Mouse (Mus musculus) heart, embryonic 16.5 days (tissue): ENCODE results near the gene Gm21970. TPM values are rescaled to one million over a fixed set of nuclear protein-coding genes. Genes with fewer than 3 reads are reported as not detected.
A peak's percentile ranks its signal among the peaks of the same experiment; 100 is the strongest.

Source experiments
- ATAC-seq: fragments of 200-750 bp; cut with Nextera tagmentation; replicated peaks from 2 replicates; pipeline ENCODE4 v1.8.0; 2017; ENCODE audit warnings: moderate number of reproducible peaks; ENCODE audit not compliant: insufficient read depth, low FRiP score; ENCODE audit errors: extremely low read depth
- H3K27ac ChIP-seq: fragments of 300-500 bp; sonication (generic); 2 replicates; pipeline ENCODE4 v1.5.1; 2014; ENCODE audit warnings: mild to moderate bottlenecking, low read length, control low read depth, moderate library complexity
- H3K27me3 ChIP-seq: fragments of 300-500 bp; sonication (generic); 2 replicates; pipeline ENCODE4 v1.6.1; 2014; ENCODE audit warnings: low read length, mixed read lengths; ENCODE audit not compliant: control insufficient read depth, insufficient read depth
- H3K36me3 ChIP-seq: fragments of 300-500 bp; sonication (generic); 2 replicates; pipeline ENCODE4 v1.6.1; 2014; ENCODE audit not compliant: control insufficient read depth, insufficient read depth
- H3K4me1 ChIP-seq: fragments of 300-500 bp; sonication (generic); 2 replicates; pipeline ENCODE4 v1.6.1; 2014; ENCODE audit warnings: low read length, mixed read lengths; ENCODE audit not compliant: control insufficient read depth, insufficient read depth
- H3K4me2 ChIP-seq: fragments of 300-500 bp; sonication (generic); 2 replicates; pipeline ENCODE4 v1.6.1; 2014; ENCODE audit warnings: low read depth, mild to moderate bottlenecking, control low read depth, low read length
- H3K4me3 ChIP-seq: fragments of 300-500 bp; sonication (generic); 2 replicates; pipeline ENCODE4 v1.5.1; 2014; ENCODE audit warnings: mild to moderate bottlenecking, control low read depth, low read length
- H3K9ac ChIP-seq: fragments of 300-500 bp; sonication (generic); 2 replicates; pipeline ENCODE4 v1.6.1; 2014; ENCODE audit warnings: low read length, control low read depth
- H3K9me3 ChIP-seq: fragments of 300-500 bp; sonication (generic); replicated peaks from 2 replicates; pipeline ENCODE4 v1.6.1; 2016; ENCODE audit warnings: low read length; ENCODE audit not compliant: control insufficient read depth
- WGBS: fragments of 180-500 bp; shearing (Covaris S2); extraction: QIAGEN DNeasy Blood & Tissue Kit; methylation state at CpG from one replicate; pipeline ENCODE4 v1.1.7; 2014; 5-methylcytosine and 5-hydroxymethylcytosine counted together
- polyA plus RNA-seq: library from polyadenylated mRNA; unstranded; fragments of >200 nt; fragmentation: Nextera tagmentation; extraction: Ambion mirVana; gene quantifications from 2 replicates; pipeline ENCODE4 v1.2.1, GENCODE M21; 2015

The Gm21970 gene
- polyA plus RNA-seq, 1 experiment from 2014 or later = not detected

DNA sequence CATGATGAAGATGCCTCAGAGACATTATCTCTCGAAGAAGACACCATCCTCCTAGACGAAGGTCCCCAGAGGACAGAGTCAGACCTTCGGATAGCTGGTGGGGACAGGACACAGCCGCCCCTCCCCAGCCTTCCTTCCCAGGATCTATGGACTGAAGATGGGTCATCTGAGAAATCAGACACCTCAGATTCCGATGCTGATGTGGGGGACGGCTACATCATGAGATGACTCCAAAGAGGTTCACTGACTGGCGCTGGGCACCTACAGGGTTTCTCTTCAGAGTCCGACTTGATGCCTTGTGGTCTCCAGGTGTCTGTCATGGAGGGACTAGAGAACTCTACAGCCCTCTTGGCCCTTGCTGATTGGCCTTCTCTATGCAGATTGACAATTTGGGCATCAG, 12.7 kb downstream of the Gm21970 start:
- Histone ChIP-seq H3K4me3 (no peak overlapping the region), H3K4me2 (no peak overlapping the region), H3K9ac (no peak overlapping the region), H3K36me3 (peaks cover 10% of the 10 kb centered on the region; the same call in 1 of the 2 replicates), H3K9me3 (no peaks in the 10 kb centered on the region), H3K4me1 (peaks cover 28% of the 10 kb centered on the region), H3K27ac (no peak overlapping the region), H3K27me3 (no peaks in the 10 kb centered on the region)
- 82% methylated on average over 8 of the region's 8 CpGs for WGBS
- ATAC-seq = no peak

DNA sequence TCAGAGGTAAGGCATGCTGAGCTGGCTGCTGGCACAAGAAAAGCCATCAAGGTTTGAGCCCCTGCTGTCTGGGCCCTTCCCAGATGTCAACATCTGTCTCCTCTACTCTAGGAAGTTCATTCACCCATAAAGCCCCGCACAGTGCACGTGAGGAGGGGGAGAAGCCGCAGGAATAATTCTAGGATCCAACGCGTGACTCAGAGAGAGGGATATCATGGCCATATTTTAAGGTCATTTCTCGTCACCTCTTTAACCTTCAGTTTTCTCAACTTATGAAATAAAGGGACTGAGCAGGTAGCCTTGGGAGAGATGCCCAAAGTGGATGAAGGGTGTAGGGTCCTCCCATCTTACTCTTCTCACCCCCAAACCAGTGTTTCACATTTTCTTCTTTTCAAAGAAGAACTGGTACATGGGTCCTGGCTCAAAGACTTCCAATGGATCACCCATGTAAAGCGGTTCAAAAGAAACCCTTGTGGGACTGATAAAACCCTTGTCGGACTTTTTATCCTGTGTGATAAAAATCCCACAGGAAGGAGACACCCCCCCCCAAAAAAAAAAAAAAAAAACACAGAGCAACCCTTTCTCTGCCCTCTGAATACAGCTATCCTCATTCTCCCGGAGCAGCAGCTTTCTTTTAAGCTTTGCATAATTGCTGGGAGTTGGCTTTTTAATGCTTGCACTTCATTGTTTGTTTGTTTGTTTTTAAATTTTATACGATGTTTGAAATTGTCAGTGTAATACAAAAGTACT, 13.5 kb downstream of the Gm21970 start:
- 74% methylated on average over 10 of the region's 10 CpGs for WGBS
- Histone ChIP-seq H3K9me3 (no peaks in the 10 kb centered on the region), H3K27me3 (no peaks in the 10 kb centered on the region), H3K27ac (peak overlapping the region; percentile 19), H3K9ac (no peak overlapping the region), H3K4me3 (no peak overlapping the region), H3K4me1 (peaks cover 30% of the 10 kb centered on the region), H3K4me2 (no peak overlapping the region), H3K36me3 (peaks cover 13% of the 10 kb centered on the region; the same call in 1 of the 2 replicates)
- no peak for ATAC-seq

DNA sequence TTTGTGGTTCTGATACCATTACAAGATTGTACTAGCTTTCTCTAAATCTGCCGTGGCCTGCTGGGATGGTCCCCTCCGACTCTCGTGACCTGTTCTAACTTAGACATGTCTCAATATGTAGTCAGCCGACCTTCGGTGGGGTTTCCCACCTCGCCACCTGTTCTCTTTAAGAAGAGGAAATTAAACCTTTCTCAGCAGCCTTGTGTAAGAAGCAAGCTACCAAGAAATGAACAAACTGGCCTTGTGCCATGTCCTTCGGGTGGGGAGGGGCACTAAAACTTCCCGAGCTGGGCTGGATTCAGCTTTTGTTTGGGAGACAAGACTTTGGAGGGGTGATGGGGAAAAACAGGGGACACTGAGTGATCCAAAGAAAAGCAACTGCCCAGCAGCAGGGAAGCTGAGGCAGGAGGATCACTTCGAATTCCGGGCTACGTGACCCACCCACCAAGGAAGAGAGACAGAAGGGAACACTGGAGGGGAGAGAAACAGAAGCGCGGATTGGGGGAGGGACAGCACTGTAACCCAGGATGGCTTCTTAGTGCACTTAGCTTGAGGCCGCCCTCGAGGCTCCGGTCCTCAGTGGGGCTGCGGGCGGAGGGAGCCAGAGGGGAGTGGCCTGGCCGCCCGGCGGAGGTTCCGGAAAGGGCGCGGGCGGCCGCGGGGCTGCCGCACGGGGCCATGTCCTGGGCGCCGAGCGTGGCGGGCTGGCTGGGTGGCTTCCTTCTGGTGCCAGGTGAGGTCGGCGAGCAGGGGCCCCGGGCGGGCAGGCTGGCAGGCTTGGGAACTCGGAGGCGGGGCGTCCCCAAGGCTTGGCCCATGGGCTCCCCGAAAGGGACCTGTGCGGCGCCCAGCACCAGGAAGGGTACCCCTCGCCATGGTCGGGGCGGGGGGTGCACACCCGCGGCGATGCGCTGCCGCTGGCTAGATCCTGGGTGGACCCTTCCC, 14.4 kb downstream of the Gm21970 start, which contains the start of gene Il10rb:
Gene Il10rb, plus strand, starts transcription at position 525 of the 945 bp plus-strand sequence.
- Histone ChIP-seq H3K27ac (peak within 1 kb of the TSS; percentile 95), H3K4me3 (peak within 1 kb of the TSS; percentile 86), H3K27me3 (no peaks in the 10 kb centered on the region), H3K9ac (peak within 1 kb of the TSS; percentile 98), H3K36me3 (peaks cover 16% of the 10 kb centered on the region; the same call in 1 of the 2 replicates), H3K4me2 (peak within 1 kb of the TSS; percentile 85), H3K9me3 (no peaks in the 10 kb centered on the region), H3K4me1 (peaks cover 30% of the 10 kb centered on the region)
- ATAC-seq = peak; percentile 91
- WGBS = 3% methylated on average over 50 of the region's 51 CpGs

DNA sequence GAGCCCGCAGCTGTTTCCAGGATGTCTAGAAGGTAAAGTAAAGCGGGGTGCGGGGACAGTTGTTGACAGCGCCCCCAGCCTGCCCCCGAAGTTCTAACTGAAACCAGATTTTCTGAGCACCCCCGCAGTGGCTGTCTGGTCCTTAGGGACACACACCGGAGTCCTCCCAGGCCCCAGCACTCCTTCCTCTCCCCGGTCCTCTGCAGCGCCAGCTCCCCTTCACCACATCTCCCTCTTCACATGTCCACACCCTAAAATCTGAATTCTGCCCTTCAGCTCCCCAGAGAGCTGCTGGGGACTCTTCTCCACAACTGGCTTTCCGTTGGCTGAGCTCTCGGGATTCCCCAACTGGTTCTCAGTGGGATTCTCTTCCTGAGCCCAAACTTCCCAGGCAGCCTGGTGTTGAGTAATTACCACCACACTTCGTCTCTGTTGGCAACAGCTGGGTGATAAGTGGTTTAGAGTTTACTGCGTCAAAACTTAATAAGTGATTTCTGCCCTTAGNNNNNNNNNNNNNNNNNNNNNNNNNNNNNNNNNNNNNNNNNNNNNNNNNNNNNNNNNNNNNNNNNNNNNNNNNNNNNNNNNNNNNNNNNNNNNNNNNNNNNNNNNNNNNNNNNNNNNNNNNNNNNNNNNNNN, 15.2 kb downstream of the Gm21970 start:
- WGBS = under 1% methylated on average over 13 of the region's 13 CpGs

DNA sequence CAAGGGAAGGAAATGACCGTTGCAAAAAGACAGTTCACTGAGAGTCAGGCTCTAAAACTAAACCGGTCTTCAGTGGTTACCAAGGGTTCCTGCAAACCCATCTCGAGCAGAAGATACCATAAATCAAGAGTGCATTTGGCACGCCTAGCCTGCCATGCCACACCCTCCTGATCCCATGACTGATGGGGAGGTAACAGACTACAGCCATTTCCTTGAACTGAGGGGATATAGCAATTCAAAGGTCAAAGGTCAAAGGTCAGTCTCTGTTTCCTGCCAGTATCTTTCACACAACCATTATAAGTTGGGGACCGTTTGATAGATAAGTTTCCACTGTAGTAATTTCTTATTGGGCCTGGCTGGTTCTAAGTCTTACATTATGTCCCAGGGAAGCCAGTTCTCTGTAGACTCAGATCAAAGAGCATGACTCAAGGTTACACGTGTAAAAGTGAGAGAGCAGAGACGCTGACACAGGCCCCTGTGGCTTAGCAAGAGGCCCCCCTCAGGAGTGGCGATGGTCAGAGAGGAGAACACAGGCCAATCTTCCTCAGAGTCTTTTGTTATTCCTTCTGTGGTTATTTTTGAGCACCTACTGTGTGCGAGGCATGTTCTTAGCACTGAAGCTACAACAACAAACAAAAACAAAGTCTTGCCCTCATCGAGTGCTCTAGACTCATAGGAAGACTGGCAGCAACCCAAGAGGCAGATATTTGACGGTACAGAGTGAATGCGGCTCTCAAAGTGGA, 21.8 kb downstream of the Gm21970 start:
- H3K9me3 ChIP-seq = no peaks in the 10 kb centered on the region
- H3K4me2 ChIP-seq = no peak overlapping the region
- ATAC-seq = no peak
- no peak overlapping the region for H3K4me3 ChIP-seq
- peaks cover 49% of the 10 kb centered on the region for H3K36me3 ChIP-seq
- no peaks in the 10 kb centered on the region for H3K27me3 ChIP-seq
- H3K9ac ChIP-seq = no peak overlapping the region
- H3K27ac ChIP-seq = peak overlapping the region; percentile 44
- peaks cover 32% of the 10 kb centered on the region for H3K4me1 ChIP-seq
- 53% methylated on average over 12 of the region's 12 CpGs for WGBS

More for the DNA sequence above, 15.2 kb downstream of the Gm21970 start:
- Histone ChIP-seq H3K27ac (peak overlapping the region; percentile 95), H3K27me3 (no peaks in the 10 kb centered on the region), H3K4me2 (peak overlapping the region; percentile 85), H3K36me3 (peaks cover 16% of the 10 kb centered on the region; the same call in 1 of the 2 replicates), H3K4me3 (peak overlapping the region; percentile 86), H3K4me1 (peaks cover 30% of the 10 kb centered on the region), H3K9ac (peak overlapping the region; percentile 98), H3K9me3 (no peaks in the 10 kb centered on the region)
- ATAC-seq = peak; percentile 42

DNA sequence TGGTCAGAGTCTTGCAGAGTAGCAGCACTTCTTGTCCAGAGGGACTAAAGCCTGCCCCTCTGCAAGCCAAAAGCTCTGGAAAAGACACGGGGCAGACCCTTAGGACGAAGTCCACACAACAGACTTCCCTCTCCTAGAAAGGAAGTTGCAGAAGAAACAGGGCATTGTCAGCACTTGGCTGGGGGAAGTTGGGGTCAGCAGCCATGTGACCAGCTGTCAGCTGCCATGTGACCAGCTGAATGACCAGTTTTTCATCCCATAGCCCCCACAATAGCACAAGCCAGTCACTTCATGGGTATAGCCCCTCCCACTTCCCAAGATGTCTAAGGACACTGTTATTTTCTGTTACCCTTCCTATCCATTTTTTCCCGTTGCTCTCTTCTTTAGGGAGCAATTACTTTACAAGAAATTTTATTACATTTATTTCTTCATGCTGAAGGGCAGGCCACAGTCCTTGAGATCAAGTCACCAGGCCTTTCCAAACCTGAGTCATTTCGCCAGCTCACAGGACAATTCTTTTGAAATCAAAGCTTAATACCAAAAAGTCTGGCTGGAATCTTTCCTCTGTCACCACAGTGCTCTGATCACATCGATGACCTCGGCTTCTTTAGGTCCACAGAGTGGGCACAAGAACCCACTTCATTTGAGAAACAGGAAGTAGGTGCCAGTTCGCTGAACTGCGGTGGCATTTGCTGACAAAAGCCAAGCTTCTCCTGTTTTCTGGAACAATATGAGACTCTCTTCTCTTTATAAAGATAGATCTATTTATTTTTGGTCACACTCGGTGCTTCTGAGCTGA, 24.1 kb downstream of the Gm21970 start:
- Histone ChIP-seq H3K4me3 (no peak overlapping the region), H3K9ac (no peak overlapping the region), H3K27me3 (no peaks in the 10 kb centered on the region), H3K4me2 (no peak overlapping the region), H3K27ac (peak overlapping the region; percentile 54), H3K9me3 (no peaks in the 10 kb centered on the region), H3K4me1 (peaks cover 23% of the 10 kb centered on the region), H3K36me3 (peaks cover 61% of the 10 kb centered on the region)
- WGBS = 77% methylated on average over 9 of the region's 9 CpGs
- ATAC-seq = no peak

DNA sequence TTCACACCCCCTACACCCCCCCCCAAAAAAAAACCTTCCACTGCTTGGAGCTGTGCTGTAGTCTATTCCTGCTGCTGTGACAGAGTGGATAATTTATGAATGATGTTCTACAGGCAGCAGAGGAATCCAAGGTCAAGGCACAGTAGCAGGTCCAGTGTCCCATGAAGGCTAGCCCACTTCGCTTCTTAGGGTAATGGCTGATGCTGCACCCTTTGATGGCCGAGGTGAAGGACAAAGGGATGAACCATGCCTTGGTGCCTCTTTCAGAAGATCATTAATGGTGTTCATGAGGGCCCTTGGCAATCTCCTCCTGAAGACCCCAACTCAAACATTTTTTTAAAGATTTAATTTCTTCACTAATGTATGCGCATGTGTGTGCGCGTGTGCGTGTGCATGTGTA, 24.8 kb downstream of the Gm21970 start:
- Histone ChIP-seq H3K27ac (peak overlapping the region; percentile 96), H3K9ac (peak overlapping the region; percentile 40; the same call in 1 of the 2 replicates), H3K27me3 (no peaks in the 10 kb centered on the region), H3K9me3 (no peaks in the 10 kb centered on the region), H3K4me2 (peak overlapping the region; percentile 52; the same call in 1 of the 2 replicates), H3K36me3 (peaks cover 66% of the 10 kb centered on the region), H3K4me3 (no peak overlapping the region), H3K4me1 (peaks cover 23% of the 10 kb centered on the region)
- no peak for ATAC-seq
- WGBS = 95% methylated on average over 6 of the region's 6 CpGs
